Mouse (Mus musculus) testis, adult 2 months (tissue): ENCODE measurements around the gene Pcp4l1.
"Not testable (repeated sequence)": the region's sequence is repeated elsewhere in the genome, so short reads cannot be mapped to it uniquely, and the experiment has no call there.

Source experiments
- CTCF ChIP-seq: fragments of 200-500 bp; IDR thresholded peaks from 2 replicates; pipeline ENCODE4 v1.5.1; 2012; ENCODE audit warnings: low read depth, mild to moderate bottlenecking, inconsistent platforms, low read length, moderate library complexity; ENCODE audit not compliant: control insufficient read depth, insufficient read depth, insufficient replicate concordance
- POLR2A ChIP-seq: fragments of 200-500 bp; IDR thresholded peaks from 2 replicates; pipeline ENCODE4 v1.6.1; 2012; ENCODE audit warnings: low read depth, mild to moderate bottlenecking, inconsistent platforms, low read length, moderate library complexity; ENCODE audit not compliant: control insufficient read depth

- not testable (repeated sequence) for TF ChIP-seq CTCF, POLR2A
Measured at GRCm38 (mm10) chr1:171137486-171138155, 58.4 kb downstream of the Pcp4l1 start.
